Mouse (Mus musculus) R1 (cell line): ENCODE data around the gene Fbxl2.
"Not testable (repeated sequence)": the region's sequence is repeated elsewhere in the genome, so short reads cannot be mapped to it uniquely, and the experiment has no call there.

ENCODE experiments used
- DNase-seq: peaks from one replicate; pipeline ENCODE4 v3.0.0-alpha.2; 2018; ENCODE audit warnings: low read depth, low spot score

Fbxl2 gene

GRCm38 (mm10) chr9:114046028-114046427 is at the start of gene Fbxl2:
Fbxl2 (minus strand) TSS chr9:114046191.
- peak; percentile 84 for DNase-seq

- no peak for DNase-seq
Observed at GRCm38 (mm10) chr9:114094854-114095253, 48.9 kb upstream of the Fbxl2 start.

DNA sequence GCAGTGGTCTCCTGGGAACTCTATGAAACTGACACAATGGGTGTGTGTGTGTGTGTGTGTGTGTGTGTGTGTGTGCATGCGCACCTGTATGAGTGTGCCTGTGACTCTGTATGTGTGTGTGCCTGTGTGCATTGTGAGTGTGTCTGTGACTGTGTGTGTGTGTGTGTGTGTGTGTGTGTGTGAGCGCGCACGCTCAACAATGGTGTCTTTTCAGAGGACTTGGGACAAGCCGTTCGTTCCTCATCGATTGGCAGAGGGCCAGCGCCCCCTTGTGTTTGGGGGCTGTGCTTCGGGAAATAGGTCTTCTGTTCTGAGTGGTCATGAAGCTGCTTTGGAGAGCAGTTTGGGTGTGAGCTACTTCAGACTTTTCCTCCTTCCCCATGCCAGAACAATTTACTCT is 46.2 kb upstream of the Fbxl2 start:
- peak; percentile 70 for DNase-seq

GRCm38 (mm10) chr9:114088885-114089284 is 42.9 kb upstream of the Fbxl2 start:
- not testable (repeated sequence) for DNase-seq

DNA sequence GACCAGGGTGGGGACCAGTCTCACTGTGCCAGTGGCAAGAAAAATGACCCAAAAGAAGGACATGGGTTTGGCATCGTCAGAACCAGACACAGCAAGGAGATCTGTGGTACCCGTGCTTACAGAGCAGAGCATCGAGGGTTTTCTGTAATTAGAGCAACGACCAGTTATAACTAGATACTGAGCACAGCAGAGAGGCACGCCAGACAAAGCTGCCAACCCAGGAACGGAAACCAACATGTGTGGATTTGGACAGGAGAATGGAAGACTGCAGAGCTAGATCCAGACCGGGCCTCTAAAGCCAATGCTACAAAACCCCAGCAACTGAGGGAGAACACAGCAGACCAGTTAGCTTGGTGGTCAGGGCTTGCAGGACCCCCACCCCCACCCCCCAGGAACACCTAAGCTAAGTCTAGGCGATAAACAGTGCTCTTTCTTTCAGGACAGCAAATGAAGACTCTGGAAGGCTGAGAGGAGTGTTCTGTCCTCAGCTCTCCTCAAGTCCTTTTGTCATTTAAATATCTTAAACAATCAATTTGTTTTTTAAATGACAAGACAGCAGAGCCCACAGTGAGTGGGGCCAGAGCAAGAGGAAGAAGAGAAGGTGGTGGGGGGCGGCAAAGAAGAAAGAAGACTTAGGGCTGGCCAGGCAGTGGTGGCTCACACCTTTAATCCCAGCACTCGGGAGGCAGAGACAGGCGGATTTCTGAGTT is 41.3 kb upstream of the Fbxl2 start:
- peak; percentile 87 for DNase-seq

GRCm38 (mm10) chr9:114086422-114086821 is 40.4 kb upstream of the Fbxl2 start:
- DNase-seq: peak; percentile 23

- DNase-seq: no peak
Observed at GRCm38 (mm10) chr9:114073681-114074080, 27.7 kb upstream of the Fbxl2 start.

DNA sequence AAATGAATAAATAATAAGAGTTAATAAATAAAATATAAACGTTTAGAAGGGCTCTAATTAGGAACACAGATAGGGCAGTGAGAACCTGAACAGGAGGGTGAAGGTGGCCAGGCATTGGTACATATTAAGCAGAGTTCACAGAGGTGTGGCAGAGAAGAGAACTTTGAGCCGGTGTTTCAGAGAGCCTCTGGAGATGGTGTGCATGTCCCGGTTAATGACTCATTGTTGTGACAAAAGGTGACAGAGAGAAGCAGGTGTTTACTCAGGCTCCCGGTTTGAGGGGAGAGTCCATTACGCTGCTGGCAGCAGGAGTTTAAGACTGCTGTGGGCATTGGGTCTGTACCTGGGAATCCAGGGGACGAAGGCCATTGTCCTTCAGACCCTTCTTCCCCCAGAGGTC is 23.4 kb upstream of the Fbxl2 start:
- DNase-seq: no peak

- no peak for DNase-seq
Observed at GRCm38 (mm10) chr9:114068494-114069053, 22.6 kb upstream of the Fbxl2 start.

DNA sequence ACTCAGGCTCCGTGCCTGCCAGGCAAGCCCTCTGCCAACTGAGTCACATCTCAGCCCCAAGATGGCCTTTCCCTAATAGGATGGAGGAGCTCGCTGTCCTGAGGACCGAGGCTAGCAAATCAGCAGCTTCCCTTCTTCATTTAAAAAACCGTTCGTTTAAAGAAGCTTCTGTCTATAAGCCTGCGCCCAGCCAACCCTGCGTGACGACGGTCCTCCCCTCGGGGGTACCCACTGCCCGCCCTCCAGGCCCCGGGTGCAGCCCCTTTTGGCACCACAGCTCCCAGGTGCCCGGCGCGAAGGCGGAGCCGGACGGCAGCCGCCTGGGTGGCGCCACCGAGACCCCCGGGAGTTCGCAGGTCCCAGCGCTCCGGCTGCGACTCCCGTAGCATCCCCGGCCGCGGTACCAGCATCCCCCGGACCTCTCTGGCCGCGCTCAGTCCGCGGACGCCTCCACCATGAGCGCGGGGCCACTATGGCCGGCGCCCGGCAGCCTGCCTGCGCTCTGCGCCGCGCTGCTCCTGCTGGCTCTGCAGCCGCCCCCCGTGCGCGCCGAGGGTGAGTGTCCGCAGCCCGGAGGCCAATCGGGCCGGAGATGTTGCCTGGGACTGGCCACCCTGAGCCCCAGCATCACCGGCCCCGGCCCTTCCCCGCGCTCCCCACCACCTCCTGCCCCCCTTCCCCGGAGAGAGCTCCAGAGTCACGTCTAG is 11.3 kb upstream of the Fbxl2 start, which contains the start of gene Susd5:
Gene Susd5, plus strand, starts transcription at position 51 of the 707 bp plus-strand sequence.
- peak; percentile 18 for DNase-seq

DNA sequence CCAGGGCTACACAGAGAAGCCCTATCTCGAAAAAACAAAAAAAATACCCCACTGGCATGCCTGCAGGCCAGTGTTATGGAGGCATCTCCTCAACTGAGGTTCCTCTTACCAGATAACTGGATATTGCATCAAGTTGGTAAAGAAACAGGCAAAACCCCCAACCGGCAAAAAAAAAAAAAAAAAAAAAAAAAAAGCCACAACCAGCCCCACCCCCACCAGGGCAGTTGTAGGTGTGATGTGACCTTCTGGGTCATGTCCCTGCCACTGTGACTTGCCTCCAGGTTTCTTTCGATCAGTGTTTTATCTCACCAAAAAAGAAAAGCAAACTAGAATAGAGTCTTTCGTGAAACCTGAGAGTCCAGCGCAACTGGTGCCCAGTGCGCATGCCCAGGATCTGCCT is 6.9 kb upstream of the Fbxl2 start:
- DNase-seq: peak; percentile 27

DNA sequence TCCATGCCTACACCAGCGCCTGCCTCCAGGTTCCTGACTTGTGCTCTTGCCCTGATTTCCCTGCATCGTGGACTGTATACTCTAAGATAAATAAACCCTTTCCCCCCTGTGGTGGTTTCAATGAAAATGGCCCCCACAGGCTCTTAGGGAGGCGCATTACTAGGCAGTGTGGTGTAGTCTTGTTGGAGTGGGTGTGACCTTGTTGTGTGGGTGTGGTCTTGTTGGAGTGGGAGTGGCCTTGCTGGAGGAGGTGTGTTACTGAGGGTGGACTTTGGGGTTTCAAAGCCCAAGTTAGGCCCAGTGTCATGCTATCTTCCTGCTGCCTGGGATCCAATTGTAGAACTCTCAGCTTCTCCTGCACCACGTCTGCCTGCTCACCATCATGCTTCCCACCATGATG is 6.0 kb upstream of the Fbxl2 start:
- peak; percentile 77 for DNase-seq

DNA sequence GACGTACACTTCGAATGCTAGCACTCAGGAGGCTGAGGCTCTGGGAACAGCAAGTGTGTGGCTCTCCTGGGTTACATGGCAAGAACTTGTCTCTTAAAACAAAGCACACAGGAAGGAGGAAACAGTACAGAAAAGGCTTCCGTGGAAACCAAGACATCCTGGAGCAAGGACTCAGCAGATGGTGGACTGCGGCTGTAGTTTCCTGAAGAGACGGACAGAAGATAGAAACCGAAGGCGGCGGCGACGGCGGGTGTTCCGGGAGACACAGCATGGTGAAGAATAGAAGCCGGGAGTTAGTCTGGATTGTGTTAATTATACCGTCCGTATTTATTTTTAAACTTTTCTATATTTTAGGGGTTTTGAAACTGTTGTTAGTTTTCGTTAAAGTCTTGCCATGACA is 4.8 kb upstream of the Fbxl2 start:
- DNase-seq: peak; percentile 25

DNA sequence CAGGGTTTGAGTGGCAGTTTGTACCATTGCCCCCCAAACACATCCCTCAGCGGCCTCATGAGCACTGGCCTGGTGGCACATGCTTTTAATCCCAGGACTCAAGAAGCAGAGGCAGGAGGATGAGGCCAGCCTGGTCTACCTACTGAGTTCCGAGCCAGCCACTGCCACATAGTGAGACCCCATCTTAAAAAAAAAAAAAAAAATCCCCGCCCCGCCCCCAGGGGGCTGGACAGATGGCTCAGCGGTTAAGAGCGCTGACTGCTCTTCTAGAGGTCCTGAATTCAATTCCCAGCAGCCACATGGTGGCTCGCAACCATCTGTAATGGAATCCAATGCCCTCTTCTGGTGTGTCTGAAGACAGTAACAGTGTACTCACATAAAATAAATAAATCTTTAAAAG is 4.1 kb upstream of the Fbxl2 start:
- DNase-seq: no peak

GRCm38 (mm10) chr9:114046676-114047075 is 685 bp upstream of the Fbxl2 start:
- peak; percentile 51 for DNase-seq

DNA sequence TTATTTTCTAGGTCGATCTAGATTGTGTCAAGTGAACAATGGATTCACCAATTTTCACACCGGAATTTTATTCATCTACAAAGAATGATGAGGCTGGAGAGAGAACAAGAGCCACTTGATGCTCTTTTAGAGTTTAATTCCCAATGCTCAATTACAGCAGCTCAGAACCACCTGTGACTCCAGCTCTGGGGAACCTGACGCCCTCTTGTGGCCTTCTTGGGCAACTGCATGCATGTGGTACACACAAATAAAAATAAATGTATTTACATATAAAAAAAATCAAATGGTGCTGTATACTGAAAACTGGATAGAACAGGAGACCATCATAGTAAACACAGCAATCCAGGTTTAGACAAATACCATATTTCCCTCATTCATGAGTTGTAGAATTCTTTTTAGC is 1.5 kb downstream of the Fbxl2 start:
- peak; percentile 72 for DNase-seq

DNA sequence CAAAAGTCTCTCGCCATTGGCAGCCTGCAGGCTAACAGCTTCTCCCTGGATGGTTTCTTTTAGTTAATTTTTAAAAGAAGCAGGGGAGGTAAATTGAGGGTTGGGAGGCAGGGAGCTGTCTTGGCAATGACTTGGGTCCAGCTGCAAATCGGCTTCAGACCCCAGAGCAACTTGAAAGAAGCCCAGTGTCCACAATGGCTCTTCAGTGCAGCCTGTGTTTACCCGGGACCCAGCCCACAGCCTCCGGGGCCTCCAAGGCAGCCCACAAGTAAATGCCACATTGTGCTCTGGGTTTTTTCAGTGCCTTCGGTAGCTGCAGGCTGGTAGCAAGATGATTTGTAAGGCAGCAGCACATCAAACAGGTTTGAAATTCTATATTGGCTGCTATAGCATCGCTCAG is 3.5 kb downstream of the Fbxl2 start:
- no peak for DNase-seq

- DNase-seq: no peak
Observed at GRCm38 (mm10) chr9:114040945-114041344, 5.0 kb downstream of the Fbxl2 start.

GRCm38 (mm10) chr9:114026261-114026934 is 19.6 kb downstream of the Fbxl2 start:
- peak; percentile 93 for DNase-seq

DNA sequence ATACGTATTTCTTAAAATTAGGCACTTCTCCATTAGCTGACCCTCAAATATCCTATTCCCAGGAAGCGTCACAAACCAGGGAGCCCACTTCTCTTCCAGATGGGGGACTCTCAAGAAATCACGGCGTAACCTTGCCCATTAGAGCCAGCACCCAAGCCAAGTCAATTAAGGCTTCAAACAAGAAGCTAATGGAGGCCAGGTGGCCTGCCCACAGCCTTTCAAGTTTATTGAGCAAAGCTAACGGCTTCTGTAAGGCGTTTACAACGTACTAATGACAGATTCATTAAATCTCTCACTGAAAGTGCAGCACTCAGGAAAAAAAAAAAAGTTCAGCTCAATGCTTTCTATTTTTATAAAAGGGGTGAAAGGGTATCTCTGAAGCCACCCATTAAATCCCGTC is 20.1 kb downstream of the Fbxl2 start:
- DNase-seq: no peak

DNA sequence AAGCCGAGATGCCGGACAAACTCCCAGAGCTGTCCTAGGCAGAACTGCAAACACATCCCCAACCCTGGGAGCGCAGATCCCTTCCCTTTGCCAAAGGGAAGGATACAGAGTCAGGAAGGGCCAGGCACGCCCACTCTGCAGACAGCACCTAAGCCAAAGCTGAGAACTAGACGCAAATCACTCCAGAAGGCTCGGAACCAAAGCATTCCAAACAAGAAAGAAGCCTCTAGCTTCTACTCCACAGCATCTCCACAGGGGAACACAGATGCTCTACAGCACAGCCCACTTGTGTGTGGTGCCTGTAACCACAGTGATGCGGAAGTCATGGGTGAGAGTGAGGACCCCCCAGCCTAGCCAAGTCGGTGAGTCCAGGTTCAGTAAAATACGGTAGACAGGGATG is 20.8 kb downstream of the Fbxl2 start:
- no peak for DNase-seq

DNA sequence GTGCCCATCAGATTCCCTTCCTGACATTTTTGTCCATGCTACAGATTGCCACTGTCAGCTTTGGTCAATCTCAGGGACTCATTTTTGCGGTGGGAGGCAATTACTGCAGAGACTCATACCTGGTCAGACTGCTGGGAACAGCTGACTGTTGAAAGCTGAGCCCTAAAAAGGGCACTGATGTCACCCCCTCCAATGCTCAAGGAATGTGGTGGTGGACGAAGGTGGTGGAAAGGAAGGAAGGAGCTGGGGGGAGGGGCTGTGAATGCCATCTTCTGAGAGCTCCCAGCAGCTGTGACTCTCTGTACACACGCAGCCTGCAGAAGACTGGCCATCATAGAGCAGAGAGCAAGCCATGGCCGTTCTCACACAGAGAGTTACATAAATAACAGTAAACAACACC is 23.9 kb downstream of the Fbxl2 start:
- DNase-seq: no peak
